Mouse (Mus musculus): Measurements from ENCODE around the gene Ccm2l.

DNA sequence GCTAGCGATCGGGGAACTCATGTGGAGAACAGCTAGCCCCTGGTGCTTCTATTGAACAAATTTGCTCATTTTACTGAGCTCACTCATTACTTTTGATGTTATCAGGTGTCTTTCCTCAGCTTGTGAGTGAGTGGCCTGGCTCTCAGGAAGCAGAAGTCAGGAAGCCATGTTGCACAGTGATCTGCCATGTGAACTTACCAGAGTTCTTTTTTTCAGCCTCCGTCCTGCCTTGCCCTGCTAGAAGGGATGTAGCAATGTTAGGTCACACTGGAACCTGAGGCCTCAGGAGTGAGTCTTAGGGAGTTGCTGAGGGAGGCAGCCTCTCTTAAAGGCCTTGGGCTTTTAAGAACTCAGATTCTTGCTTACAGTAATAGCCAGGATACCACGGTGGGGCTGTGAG is 18.1 kb downstream of the Ccm2l start:
- no peak for TF ChIP-seq EP300 (IDR thresholded peaks at IDR 0.05; ENCODE audit: low read depth)
- TF ChIP-seq CTCF (IDR thresholded peaks at IDR 0.05; ENCODE audit: low read depth) = no peak

Measured in liver, postnatal 0 days (tissue).